Mouse (Mus musculus) thymus, adult 2 months (tissue): Measurements from ENCODE around the gene Ccdc9. TPM values are rescaled to one million over a fixed set of nuclear protein-coding genes. Genes with fewer than 3 reads are reported as not detected.
"Not testable (repeated sequence)": the region's sequence is repeated elsewhere in the genome, so short reads cannot be mapped to it uniquely, and the experiment has no call there.

ENCODE experiments used
- DNase-seq: peaks from one replicate; pipeline ENCODE4 v3.0.0; 2021
- H3K27ac ChIP-seq: fragments of 200-500 bp; 2 replicates; pipeline ENCODE4 v1.5.1; 2012; ENCODE audit warnings: low read length, control low read depth; ENCODE audit not compliant: control insufficient read depth, insufficient read depth
- H3K27me3 ChIP-seq: fragments of 200-500 bp; 2 replicates; pipeline ENCODE4 v1.6.1; 2012; ENCODE audit warnings: mild to moderate bottlenecking, low read length, moderate library complexity, mixed read lengths; ENCODE audit not compliant: control insufficient read depth, insufficient read depth
- H3K36me3 ChIP-seq: fragments of 200-500 bp; 2 replicates; pipeline ENCODE4 v1.6.1; 2012; ENCODE audit warnings: mild to moderate bottlenecking, low read length, moderate library complexity; ENCODE audit not compliant: control insufficient read depth, insufficient read depth
- H3K4me1 ChIP-seq: fragments of 200-500 bp; replicated peaks from 2 replicates; pipeline ENCODE4 v1.6.1; 2012; ENCODE audit warnings: low read length; ENCODE audit not compliant: control insufficient read depth, insufficient read depth
- H3K4me3 ChIP-seq: fragments of 200-500 bp; 2 replicates; pipeline ENCODE4 v1.5.1; 2012; ENCODE audit warnings: mild to moderate bottlenecking, low read length, control low read depth, moderate library complexity; ENCODE audit not compliant: control insufficient read depth, insufficient read depth
- CTCF ChIP-seq: fragments of 200-500 bp; IDR thresholded peaks from 2 replicates; pipeline ENCODE4 v1.5.1; 2012; ENCODE audit warnings: mild to moderate bottlenecking, control low read depth, low read length, moderate library complexity, borderline replicate concordance; ENCODE audit not compliant: control insufficient read depth, poor library complexity, insufficient read depth; ENCODE audit errors: extremely low read depth
- POLR2A ChIP-seq: fragments of 200-500 bp; IDR thresholded peaks from 2 replicates; pipeline ENCODE4 v1.6.1; 2012; ENCODE audit warnings: mild to moderate bottlenecking, low read length, control low read depth, moderate library complexity; ENCODE audit not compliant: control insufficient read depth, poor library complexity, insufficient read depth; ENCODE audit errors: extremely low read depth
- WGBS: fragments of 180-500 bp; shearing (Covaris S2); methylation state at CpG from one replicate; pipeline ENCODE4 v1.1.7; 2018; 5-methylcytosine and 5-hydroxymethylcytosine counted together
- polyA plus RNA-seq: library from polyadenylated mRNA; depleted of rRNA; stranded (reverse); fragments of >200 nt; gene quantifications from 2 replicates; pipeline ENCODE4 v1.2.3, GENCODE M21; 2012

Gene Ccdc9
- polyA plus RNA-seq, 1 experiment, result 43.0 TPM

DNA sequence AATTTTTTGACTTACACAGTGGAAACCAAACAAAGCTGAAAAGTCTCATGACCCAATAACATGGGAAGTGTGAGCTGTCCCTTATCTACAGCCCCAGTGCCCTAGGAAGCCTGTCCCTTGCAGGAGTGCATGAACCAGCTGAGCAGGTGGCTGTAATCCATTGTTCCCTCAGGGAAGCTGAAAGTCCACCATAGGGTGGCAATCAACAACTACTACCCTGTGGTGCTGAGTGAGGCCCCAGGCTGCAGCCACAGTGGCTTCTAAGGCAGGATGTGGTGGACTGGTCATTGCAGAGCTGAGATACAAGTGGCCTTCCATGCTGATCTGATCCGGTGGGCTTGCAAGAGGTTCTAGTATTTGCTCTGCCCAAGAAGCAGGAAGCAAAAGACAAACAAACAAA is 25.5 kb downstream of the Ccdc9 start:
- WGBS, result 63% methylated on average over 1 of the region's 1 CpGs
- no peak overlapping the region for H3K27ac ChIP-seq
- no peak for DNase-seq
- H3K36me3 ChIP-seq, result no peaks in the 10 kb centered on the region
- H3K4me3 ChIP-seq, result no peak overlapping the region
- no peaks in the 10 kb centered on the region for H3K27me3 ChIP-seq
- no peak for TF ChIP-seq POLR2A
- TF ChIP-seq CTCF, result no peak
- H3K4me1 ChIP-seq, result no peaks in the 10 kb centered on the region

GRCm38 (mm10) chr7:16259110-16259590 is 27.4 kb downstream of the Ccdc9 start, which contains the start of gene C5ar1:
C5ar1 (minus strand) TSS chr7:16259540.
- 76% methylated on average over 5 of the region's 5 CpGs for WGBS
- H3K4me3 ChIP-seq, result no peak within 1 kb of the TSS
- no peak for TF ChIP-seq CTCF
- no peak for TF ChIP-seq POLR2A
- H3K36me3 ChIP-seq, result no peaks in the 10 kb centered on the region
- DNase-seq, result no peak
- no peak within 1 kb of the TSS for H3K27ac ChIP-seq
- H3K27me3 ChIP-seq, result no peaks in the 10 kb centered on the region
- no peaks in the 10 kb centered on the region for H3K4me1 ChIP-seq

DNA sequence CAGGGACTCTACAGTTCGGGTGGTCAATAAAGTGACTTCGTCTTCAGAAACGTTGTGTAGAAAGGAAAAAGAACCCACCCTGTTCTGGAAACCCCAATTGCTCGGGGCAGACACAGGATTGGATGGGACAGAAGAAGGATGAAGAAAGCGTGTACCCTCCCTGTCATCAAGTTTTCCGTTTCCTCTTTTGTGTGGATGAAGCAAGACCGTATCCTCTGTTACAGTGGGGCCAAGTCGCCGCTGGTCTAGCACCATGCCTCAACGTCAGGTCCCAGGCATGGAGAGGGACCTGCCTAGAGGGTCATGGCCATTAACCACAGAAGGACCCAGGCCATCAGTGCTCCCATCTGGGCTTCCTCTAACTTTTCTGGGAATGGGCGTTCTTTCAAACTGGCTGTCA is 28.8 kb downstream of the Ccdc9 start:
- Histone ChIP-seq H3K36me3 (no peaks in the 10 kb centered on the region), H3K4me3 (no peak overlapping the region), H3K27ac (no peak overlapping the region), H3K27me3 (no peaks in the 10 kb centered on the region), H3K4me1 (no peaks in the 10 kb centered on the region)
- no peak for DNase-seq
- WGBS, result 91% methylated on average over 11 of the region's 11 CpGs
- no peak for TF ChIP-seq CTCF

DNA sequence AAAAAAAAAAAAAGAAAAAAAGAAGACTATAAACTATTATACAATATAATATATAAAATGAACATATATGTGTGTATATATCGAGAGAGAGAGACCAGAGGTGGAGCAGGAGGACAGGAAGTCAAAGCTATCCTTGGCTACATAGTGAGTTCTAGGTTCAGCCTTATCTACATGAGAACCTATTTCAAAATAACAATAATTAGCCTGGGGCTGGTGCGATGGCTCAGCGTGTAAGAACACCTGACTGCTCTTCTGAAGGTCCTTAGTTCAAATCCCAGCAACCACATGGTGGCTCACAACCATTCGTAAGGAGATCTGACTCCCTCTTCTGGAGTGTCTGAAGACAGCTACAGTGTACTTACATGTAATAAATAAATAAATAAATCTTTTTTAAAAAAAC is 30.6 kb downstream of the Ccdc9 start:
- not testable (repeated sequence) for H3K4me3 ChIP-seq, H3K27ac ChIP-seq, H3K27me3 ChIP-seq, DNase-seq, H3K4me1 ChIP-seq, H3K36me3 ChIP-seq
- WGBS, result 91% methylated on average over 4 of the region's 4 CpGs

- H3K27ac ChIP-seq, result no peak overlapping the region
- no peaks in the 10 kb centered on the region for H3K36me3 ChIP-seq
- no peak for DNase-seq
- no peak overlapping the region for H3K4me3 ChIP-seq
- H3K27me3 ChIP-seq, result no peaks in the 10 kb centered on the region
- whole genome bisulfite sequencing, result 4% methylated on average over 4 of the region's 4 CpGs
- TF ChIP-seq POLR2A, result no peak
- TF ChIP-seq CTCF, result no peak
- no peaks in the 10 kb centered on the region for H3K4me1 ChIP-seq
These were observed 32.4 kb downstream of the Ccdc9 start for GRCm38 (mm10) chr7:16254195-16254594.

DNA sequence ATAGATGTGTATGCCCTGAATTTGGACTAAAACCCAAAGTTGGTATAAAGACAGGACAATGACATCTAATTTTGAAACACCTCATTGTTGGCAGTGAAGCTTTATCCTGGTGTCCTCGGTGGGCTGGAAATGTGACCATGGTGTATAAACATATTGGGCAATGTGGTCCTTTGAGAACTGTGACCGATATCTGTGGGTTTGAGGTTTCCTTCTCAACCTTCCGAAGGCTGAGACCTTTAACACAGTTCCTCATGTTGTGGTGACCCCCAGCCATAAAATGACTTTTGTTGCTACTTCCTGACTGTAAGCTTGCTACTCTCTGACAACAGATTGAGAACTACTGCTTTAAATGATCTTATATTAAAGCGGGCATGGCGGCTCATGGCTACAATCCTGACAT is 35.9 kb downstream of the Ccdc9 start:
- no peaks in the 10 kb centered on the region for H3K27me3 ChIP-seq
- no peaks in the 10 kb centered on the region for H3K4me1 ChIP-seq
- no peak overlapping the region for H3K4me3 ChIP-seq
- WGBS, result 8% methylated on average over 5 of the region's 5 CpGs
- no peak for DNase-seq
- TF ChIP-seq POLR2A (no peak), CTCF (no peak)
- H3K27ac ChIP-seq, result no peak overlapping the region
- H3K36me3 ChIP-seq, result no peaks in the 10 kb centered on the region

DNA sequence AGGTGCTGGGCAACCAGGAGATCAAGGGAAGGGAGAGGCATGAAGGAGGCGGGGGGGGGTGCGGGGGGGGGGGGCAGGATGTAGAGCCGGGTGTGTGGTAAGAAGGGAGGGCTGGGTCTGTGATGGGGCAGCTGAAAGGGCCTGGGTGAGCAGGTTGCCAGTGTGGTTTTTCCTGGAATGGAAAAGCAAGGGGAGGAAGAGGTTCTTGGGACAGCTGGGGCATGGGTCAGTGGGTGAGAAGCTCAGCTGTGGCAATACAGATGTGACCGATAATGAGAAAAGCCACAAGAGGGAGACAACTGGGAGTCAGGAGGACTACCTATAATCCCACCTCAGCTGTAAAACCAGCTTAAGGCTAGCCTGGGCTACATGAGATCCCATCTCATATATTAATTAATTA is 40.6 kb downstream of the Ccdc9 start:
- Histone ChIP-seq H3K4me3 (no peak overlapping the region), H3K4me1 (no peaks in the 10 kb centered on the region), H3K36me3 (no peaks in the 10 kb centered on the region), H3K27ac (no peak overlapping the region), H3K27me3 (no peaks in the 10 kb centered on the region)
- 6% methylated on average over 2 of the region's 4 CpGs for WGBS
- DNase-seq, result no peak
- TF ChIP-seq POLR2A, result no peak
- TF ChIP-seq CTCF, result no peak

GRCm38 (mm10) chr7:16244067-16244466 is 42.5 kb downstream of the Ccdc9 start, which contains the start of gene C5ar2:
C5ar2 (minus strand) TSS chr7:16244154.
- TF ChIP-seq POLR2A, result no peak
- no peak for TF ChIP-seq CTCF
- no peaks in the 10 kb centered on the region for H3K27me3 ChIP-seq
- H3K27ac ChIP-seq, result no peak within 1 kb of the TSS
- DNase-seq, result no peak
- H3K36me3 ChIP-seq, result no peaks in the 10 kb centered on the region
- no peak within 1 kb of the TSS for H3K4me3 ChIP-seq
- 67% methylated on average over 5 of the region's 5 CpGs for WGBS
- H3K4me1 ChIP-seq, result no peaks in the 10 kb centered on the region
